Mouse (Mus musculus) frontal cortex, adult (tissue): Measurements from ENCODE around the gene Pfas.
"Not testable (repeated sequence)": the region's sequence is repeated elsewhere in the genome, so short reads cannot be mapped to it uniquely, and the experiment has no call there.

Experiments
- ATAC-seq: cut with Nextera tagmentation; 2 replicates; pipeline ENCODE4 v1.9.2; 2017; ENCODE audit warnings: mild to moderate bottlenecking, moderate library complexity, mixed read lengths; ENCODE audit not compliant: low TSS enrichment

Pfas gene

DNA sequence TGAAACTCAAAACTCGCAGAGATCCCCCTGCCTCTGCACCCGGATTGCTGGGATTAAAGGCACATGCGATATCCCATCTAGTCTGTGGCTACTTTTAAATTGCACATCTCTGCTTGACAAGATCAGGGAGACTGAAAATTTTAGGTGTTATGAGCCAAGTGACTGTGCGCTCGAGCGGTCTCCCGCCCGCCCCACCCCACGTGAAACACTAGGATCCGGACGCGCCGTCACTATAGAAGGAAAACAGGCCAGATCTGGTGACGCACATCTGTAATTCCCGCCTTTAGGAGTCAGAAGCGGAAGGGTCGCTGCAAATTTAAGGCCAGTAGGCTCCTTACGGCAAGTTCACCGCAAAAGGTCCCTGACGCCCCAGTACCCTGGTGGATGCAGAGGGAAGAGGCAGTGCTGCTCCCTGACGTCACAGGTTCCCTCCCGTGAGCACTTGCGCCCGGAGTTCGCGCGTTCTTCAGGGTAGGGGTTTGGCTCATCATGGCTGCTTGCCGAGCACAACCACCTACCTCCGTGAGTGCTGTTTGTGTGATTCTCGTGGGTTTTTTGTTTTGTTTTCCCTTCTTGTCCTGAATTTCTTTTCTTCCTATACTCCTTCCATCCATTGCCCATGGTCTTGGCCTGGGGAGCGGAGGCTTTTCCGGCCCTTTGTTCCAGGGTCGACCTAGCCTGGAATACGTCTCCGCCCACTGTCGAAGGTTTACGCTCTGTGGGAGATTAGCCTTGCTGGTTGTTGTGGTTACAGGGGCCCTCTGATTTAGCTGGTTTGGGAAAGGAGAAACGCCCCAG, 7.6 kb upstream of the Pfas start, which contains the start of gene Ctc1:
TSS of gene Ctc1 (plus strand) at position 268 of the 798 bp plus-strand sequence.
- peak; percentile 90 for ATAC-seq

DNA sequence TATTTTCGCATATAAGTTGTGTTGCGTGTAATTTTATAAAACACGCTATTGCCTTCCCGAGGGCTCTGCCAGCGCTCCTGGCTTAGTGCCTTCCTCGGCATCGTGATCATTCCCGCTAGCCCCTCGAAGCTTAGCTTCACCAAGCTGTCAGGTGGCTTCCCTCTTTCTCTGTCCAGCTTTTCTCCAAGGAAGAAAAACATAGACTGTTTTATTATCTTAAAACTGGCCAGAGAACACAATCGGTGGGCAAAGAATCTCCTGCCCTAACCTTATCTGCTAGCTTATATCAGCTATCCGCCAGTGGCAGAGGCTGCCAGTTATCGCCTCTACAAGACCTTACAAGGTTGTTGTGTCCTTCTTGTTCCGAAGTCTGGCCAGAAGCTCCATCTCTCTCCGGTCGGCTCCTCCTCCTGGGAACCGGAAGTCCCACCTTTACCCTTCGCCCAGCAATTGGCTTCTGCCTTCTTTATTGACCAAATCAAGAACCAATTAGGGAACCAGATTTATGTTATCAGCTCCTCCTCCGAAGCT, 3.9 kb upstream of the Pfas start:
- ATAC-seq, result peak; percentile 78

DNA sequence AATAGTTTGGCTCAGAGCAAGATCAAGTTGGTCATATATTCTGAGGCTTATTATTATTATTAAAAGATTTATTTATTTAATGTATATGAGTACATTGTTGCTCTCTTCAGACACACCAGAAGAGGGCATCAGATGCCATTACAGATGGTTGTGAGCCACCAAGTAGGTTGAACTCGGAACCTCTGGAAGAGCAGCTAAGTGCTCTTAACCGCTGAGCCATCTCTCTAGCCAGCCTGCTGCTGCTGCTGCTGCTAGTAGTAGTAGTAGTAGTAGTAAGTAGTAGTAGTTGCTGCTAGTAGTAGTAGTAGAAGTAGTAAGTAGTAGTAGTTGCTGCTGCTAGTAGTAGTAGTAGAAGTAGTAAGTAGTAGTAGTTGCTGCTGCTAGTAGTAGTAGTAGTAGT, 3.2 kb upstream of the Pfas start:
- not testable (repeated sequence) for ATAC-seq

DNA sequence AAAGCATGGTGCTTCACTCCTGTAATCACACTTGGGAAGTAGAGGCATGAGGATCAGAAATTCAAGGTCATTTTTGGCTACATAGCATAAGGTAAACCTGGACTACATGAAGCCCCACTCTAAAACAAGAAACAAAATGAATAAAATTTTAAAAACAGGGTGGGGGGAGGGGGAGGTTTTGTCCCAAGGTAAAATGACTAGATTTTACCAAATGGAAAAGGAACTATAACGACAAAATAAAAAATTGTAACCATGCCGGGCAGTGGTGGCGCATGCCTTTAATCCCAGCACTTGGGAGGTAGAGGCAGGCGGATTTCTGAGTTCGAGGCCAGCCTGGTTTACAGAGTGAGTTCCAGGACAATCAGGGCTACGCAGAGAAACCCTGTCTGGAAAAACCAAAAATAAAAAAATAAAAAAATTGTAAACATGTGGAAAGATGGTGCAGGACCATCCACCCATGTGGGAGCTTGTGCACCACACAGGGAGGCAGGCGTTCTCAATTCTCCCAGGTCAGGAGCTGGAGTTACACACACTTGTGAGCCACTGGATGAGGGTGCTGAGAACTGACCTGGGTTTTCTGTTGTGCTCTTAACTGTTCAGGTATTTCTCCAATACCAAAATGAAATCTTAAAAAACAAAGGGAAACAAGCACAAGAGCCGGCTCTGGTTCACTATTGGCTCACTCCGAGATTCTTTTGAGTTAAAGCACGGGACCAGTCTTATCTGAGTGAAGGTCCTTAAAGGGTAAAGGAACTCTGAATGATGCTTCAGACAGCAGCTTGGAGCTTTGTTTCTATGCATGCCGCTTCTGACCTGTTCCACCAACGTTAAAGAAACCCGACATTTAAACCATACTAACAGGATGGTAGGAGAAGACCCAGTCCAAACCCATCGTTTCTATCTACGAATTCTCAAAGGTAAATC, 2.4 kb upstream of the Pfas start:
- no peak for ATAC-seq

DNA sequence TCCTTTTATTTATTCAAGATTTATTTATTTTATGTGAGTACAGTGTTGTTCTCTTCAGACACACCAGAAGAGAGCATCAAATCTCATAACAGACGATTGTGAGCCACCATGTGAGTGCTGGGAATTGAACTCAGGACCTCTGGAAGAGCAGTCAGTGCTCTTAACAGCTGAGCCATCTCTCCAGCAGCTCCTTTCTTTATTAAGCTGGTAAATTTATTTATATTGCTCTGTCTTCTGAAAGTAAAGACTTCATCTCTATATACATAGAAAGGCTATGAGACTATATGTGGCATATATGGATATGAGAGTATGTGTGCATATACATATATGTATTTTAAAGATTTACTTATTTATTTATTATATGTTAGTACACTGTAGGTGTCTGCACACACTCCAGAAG, 1.2 kb upstream of the Pfas start:
- no peak for ATAC-seq

DNA sequence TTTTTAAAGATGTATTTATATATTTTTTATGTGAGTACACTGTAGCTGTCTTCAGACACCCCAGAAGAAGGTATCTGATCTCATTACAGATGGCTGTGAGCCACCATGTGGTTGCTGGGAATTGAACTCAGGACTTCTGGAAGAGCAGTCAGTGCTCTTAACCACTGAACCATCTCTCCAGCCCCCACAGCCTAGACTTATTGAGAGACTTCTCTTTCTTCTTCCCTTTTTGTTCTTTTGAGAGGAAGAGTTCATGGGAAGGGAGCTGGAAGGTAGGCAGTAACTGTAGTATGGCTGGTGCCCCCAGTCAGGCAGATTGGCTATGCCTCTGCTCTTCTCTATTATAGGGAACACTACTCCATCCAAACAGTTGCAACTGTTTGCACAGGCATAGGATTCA, 1.7 kb downstream of the Pfas start:
- not testable (repeated sequence) for ATAC-seq

DNA sequence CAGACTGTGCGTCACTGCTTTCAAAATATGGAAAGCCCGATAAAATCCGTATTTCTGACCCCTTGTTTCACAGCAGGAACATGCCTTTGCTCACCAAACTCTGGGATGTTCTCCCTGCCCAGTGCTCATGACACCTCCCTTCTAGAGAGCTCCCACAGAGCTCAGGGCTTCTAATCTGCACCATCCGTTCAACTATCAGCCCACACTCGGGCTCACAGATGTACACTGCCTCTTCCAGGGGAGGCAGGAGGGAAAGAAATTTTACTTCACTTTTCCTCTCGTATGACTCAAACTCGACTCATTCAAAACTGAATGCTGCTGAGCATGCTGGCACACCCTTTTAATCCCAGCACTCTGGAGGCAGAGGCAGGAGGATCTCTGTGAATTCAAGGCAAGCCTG, 3.1 kb downstream of the Pfas start:
- peak; percentile 53; the same call in 1 of the 2 replicates for ATAC-seq

DNA sequence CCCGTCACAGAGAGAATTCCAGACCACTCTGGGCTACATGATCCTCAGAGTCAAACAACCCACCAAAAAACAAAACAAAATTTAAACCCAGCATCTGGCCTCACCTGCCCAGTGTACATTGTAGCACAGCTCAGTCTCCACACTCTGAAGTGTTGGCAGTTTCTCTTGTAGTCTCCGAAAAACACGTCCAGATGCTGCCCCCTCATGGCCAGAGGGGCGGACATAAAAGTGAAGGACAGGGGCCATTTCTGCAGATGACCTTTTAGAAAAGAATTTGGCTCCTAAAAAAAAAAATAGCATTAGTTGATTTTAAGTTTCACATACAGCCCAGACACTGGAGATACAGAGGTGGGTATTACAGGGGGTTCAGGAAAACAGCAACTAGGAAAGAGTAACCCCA, 4.7 kb downstream of the Pfas start:
- no peak for ATAC-seq

DNA sequence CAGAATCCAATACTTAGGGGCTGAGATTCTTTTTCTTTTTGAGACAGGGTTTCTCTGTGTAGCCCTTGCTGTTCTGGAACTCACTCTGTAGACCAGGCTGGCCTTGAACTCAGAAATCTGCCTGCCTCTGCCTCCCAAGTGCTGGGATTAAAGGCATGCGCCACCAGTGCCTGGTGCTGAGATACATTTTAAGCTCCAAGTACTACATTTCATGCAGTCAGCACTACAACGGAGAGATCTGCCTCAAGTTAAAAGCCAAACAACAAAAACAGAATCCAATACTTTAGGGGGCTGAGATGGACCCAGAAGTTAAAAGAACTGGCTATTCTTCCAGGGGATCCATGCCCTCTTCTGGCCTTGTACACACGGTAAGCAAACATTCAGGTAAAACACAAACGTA, 5.5 kb downstream of the Pfas start:
- not testable (repeated sequence) for ATAC-seq

DNA sequence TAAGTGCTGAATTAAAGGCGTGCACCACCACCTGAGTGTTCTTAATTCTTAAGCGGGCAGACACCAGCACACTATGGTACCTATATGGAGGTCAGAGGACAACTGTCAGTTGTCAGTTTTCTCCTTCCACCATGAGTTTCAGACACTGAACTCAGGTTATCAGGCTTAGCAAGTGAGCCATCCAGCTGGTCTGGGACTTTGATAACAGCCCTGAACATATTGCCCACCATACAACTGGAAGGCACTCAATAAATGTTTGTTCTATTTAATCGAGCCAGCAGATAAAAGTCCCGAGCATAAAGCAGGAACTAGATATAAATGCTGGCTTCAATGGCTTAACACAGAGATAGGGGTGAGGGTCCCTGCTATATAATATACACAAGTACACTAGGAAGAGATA, 11.2 kb downstream of the Pfas start:
- ATAC-seq, result no peak

DNA sequence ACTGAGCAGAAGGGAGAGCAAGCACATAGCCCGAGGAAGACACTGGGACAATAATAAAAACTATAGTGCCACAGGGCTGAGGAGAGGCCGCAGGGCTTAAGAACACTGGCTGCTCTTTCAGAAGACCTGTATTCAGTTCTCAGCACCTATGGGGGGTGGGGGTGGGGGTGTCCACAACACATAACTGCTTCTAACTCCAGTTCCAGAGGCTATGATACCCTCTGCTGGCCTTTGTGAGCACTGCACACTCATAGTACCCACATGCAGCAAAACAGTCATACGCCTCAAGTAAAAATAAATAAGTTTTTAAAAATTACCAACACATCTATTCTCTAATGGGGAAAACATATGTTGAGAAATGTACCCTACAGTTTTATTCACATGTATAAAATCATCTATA, 13.9 kb downstream of the Pfas start:
- no peak for ATAC-seq

DNA sequence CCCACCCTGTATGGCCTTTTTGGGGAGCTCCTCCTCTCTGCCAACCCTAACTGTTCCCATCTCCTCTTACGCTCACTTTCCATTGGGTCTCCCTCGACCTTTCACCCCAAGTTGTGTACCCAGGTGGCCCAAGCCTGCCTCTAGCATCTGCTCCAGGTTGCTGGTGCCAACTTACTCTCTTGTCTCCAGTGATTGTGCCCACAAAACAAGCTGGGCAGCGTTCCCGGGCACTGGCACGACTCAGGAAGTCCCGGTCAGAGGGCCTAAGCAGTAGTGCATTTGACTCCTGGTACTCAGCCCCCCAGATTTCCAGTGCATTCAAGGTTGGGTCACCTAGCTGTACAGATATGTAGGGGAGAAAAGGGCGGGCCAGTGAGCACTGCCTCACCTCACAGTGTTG, 15.1 kb downstream of the Pfas start:
- no peak for ATAC-seq

DNA sequence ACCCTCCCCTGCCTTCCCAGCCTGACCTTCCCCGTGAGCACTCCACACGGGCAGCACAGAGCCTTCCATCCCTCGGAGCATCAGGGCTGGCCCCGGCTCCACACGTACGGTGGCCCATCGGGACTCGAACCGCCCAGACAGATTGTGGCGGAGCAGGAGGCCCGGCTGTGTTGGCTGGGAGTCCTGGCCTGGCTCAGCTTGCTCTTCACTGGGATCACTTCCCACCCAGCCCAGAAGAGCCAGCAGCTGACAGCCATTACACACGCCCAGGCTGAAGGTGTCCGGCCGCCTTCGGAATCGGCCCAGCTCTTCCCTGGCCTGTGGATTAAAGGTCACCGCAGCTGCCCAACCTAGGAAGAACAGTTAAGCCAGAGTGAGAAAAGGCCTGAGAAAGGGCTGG, 19.9 kb downstream of the Pfas start:
- ATAC-seq, result no peak

DNA sequence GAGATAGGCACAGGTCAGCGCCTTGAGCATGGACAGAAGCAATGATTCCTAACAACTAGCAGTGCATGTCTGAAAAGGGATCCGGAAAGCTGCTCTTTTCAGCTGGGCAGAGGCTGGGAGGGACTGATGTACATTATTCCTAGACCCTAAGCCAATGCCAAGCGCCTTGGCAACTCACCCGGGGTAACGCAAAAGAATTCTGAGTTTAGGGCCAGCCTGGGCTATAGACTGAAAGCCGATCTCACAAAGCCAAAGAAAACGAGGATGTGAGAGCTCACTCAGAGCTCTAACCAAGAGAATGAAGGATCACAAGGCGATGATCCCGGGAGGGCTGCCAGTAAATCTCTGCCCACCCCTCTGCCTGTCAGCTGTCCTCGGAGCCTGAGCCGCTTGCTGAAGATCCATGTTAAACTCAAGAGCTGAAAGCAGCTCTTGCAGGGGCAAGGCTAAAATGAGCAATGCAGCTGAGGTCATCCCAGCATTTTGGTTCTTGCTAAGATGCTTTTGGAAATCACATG, 20.8 kb downstream of the Pfas start:
- ATAC-seq, result no peak

DNA sequence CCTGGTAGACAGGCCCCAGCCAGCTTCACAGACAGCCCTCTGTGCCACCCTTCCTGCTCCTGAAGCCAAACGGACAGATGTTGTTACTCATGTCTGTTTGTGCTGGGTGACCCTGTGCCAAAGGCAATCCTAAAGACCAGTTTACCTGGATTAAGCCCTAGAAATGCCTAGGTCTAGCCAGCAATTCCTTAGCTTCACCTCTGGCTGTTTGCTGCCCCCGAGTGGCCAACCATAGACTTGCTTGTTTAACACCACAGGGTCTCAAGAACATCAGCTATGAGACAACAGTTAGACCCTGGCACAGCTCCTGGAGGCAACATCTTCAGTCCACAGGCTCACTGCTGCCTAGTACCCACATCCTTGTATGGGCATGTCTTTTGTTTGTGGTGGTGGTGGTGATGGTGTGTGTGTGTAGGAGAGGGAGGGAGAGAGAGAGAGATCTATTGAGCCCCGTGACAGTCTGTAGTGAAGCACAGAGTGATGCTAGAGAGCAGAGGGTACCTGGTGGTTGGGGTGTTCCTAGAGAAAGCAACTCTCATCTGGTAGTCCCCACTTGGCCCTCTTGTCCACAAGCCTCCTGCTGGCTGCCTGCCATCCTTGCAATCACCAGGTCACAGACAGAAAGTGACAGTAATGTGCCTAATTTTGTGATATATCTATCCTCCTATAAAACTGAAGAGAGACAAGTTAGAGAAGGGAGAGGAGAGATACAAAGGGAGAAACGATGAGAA, 25.5 kb downstream of the Pfas start:
- ATAC-seq, result peak; percentile 77

DNA sequence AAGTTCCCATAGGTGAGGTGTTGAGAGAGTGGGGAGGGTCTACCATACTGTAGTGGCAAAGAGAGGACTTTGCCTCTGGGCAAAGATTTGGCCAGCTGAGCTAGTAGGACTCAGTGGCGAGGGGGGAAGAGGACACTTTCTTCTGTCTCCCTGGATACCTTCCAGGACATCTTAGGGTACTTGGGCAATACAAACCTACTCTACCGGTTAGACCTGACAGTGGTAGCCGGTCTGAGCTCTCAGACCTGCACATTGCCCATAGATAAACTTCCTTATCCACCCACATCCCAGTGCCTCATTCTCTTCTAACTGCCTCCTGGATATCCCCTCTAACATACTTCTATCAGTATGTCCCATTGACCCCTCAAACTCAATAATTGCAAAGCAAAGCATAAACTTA, 27.3 kb downstream of the Pfas start:
- no peak for ATAC-seq

DNA sequence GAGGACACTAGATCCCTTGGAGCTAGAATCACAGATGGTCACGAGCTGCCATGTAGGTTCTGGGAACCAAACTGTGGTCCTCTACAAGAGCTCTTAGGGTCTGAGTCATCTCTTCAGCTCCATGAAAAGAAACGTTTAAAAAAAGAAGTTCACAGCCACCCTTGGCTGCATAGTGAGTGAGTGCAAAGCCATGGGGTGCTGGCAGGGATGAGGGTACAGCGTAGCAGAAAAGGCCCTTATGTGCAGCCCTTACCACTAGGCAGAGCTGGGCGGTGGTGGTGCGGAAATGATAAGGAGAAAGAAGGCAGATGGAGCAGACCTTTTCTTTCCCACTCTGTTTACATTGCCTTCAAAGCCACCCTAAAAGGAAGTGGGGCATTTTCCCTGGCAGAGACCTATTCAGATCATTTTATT, 28.9 kb downstream of the Pfas start:
- ATAC-seq, result peak; percentile 78

DNA sequence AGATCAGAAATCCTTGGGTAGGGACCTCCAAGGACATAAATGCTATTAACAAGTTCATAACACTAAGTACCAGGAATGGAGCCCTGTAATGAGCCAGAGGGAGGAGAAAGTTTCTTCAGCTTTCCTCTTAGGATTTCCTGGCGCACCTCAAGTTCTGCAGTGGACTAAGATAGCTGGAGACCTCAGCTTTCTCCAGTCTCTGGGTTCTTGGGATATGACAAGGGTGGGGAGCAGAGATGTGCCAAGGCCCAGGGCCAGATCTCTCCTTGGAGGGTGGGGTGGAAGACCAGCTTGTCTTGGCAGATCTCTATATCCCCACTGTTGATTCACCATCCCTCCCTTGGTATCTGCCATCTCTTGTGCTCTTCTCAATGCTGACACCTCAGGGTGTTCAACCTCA, 32.7 kb downstream of the Pfas start:
- ATAC-seq, result no peak

DNA sequence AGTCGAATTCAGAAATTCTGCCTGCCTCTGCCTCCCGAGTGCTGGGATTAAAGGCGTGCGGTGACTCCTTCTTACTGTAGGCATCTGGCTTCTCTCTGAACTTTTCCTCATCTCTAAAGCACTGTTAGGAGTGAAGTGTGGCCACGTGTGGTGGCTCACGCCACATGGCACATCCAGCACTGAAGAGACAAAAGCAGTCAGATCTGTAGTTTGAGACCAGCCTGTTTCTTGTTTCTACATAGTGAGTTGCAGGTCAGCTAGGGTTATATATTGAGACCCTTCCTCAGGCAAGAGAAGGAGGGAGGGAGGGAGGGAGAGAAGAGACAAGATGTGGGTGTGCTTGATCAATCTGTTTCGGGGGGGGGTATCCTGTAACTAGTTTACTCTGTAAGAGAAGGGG, 33.2 kb downstream of the Pfas start, which contains the start of gene Rangrf:
TSS of gene Rangrf (minus strand) at position 101 of the 400 bp plus-strand sequence.
- ATAC-seq, result no peak

DNA sequence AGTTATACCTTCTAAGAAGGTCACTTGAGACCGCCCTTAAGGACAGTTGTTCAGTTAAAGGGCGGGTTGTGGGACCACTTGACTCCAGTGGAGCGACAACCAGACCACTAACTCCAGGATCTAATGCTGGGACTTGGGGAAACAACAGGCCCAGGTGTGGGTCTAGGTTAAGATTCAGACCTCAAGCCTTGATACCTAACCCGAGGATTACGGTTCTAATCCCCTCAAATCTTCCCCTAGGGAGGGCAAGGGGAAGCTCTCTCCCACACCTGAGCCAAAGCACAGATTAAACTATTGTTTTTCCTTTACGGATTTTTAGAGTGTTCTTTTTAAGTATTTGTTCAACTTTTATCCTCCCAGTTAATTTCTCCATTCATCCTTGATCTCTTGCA, 34.2 kb downstream of the Pfas start:
- ATAC-seq, result no peak

DNA sequence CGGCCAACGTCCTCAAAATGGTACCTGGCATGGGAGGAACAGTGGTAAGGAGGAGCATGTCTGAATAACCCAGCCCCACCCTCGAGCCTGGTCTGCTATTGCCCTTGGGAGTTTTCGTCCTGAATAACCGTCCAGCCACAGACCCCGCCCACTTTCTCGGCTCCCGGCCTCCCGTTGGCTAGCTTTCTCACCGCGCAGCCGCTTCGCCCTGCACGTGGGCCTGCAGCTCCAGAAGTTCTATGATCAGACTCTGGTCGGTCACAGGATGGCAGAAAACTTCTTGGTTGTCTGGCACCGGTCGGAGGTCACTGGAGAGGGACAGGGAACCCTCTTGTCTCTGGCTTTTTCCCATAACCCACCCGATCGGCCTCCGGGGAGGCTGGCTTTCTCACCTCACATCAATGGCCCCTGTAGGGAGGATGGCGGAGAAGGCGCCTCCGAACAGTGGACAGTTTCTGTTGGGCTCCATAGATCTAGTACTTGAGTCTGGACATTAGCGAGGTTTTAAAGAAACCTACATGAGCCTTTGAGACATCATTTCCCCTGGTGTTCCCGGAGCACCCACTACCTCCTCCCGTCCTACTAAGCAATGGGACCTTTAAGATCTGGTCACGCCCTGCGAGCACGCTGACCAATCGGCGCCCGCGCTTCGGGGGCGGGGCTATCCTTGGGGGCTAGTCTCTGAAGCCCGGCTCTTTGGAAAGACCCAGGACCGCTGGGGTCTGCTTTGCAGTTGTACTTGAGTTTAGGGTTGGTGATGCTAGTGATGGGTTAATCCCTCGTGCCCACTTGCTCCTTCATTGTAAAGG, 34.8 kb downstream of the Pfas start:
- peak; percentile 96 for ATAC-seq
